Comparison of ENCODE assay signal across 13 mouse cellular contexts in genomic region chr8:86881951-86882350, GRCm38 (mm10). TPM values are rescaled to one million over a fixed set of nuclear protein-coding genes. Genes with fewer than 3 reads are reported as not detected.
DNase-seq lines count a peak whose midpoint lies in the region; ATAC-seq and TF ChIP-seq lines count a peak whose summit lies in the region.
"Had no signal": no experiment of that assay in that cellular context is flagged by ENCODE, and none has a peak within 500 bp of the region (broad histone marks: within the 10 kb centered on the region; RNA-seq: fewer than 3 reads in every experiment).

No protein-coding gene starts in this region.

- no peak for TF ChIP-seq EP300 in stomach, postnatal 0 days (optimal IDR thresholded peaks at IDR 0.05)

- WGBS in heart, embryonic 11.5 days (ENCODE audit: insufficient replicate concordance) = 69% methylated on average over 9 of the region's 9 CpGs
- 65% methylated on average over 9 of the region's 9 CpGs for WGBS in intestine, postnatal 0 days
- WGBS in stomach, postnatal 0 days = 73% methylated on average over 9 of the region's 9 CpGs

- peak overlapping the region; percentile 1; the same call in 1 of the 2 replicates for H3K9ac ChIP-seq in heart, embryonic 11.5 days (ENCODE audit: low read depth, low read length)
- peak overlapping the region; percentile 34; the same call in 1 of the 2 replicates for H3K9ac ChIP-seq in intestine, postnatal 0 days (ENCODE audit: low read depth, low read length)
- 0 out of 2 replicates have a peak overlapping the region, but pooled peaks have one; percentile 35 for H3K9ac ChIP-seq in stomach, postnatal 0 days (ENCODE audit: low read length)
- H3K9ac ChIP-seq: embryonic facial prominence, embryonic 15.5 days; midbrain, embryonic 12.5 days; neural tube, embryonic 12.5 days had no signal

- TF ChIP-seq CTCF in intestine, postnatal 0 days (IDR thresholded peaks at IDR 0.05; ENCODE audit: low read depth) = no peak
- TF ChIP-seq CTCF in stomach, postnatal 0 days (IDR thresholded peaks at IDR 0.05; ENCODE audit: low read depth) = no peak

- DNase-seq in heart, postnatal 36 days = no peak
- DNase-seq in stomach, postnatal 0 days (ENCODE audit: low spot score) = no peak
- no peak for DNase-seq in urinary bladder, postnatal 10 days (ENCODE audit: low spot score)
- no peak for DNase-seq in cerebellum, adult 11-12 months
- DNase-seq: cerebellum, adult 9-11 months; lung, adult 18-20 months had no signal

- peaks cover 29% of the 10 kb centered on the region for H3K4me1 ChIP-seq in heart, embryonic 11.5 days (ENCODE audit: control insufficient read depth, insufficient read depth, low read length)
- peaks cover 75% of the 10 kb centered on the region for H3K4me1 ChIP-seq in megakaryocyte, embryonic 14.5 days
- peaks cover 13% of the 10 kb centered on the region; the same call in 1 of the 2 replicates for H3K4me1 ChIP-seq in intestine, postnatal 0 days (replicated peaks; ENCODE audit: control insufficient read depth, insufficient read depth, low read length)
- 0 out of 2 replicates have a peak, but pooled peaks cover 2% of the 10 kb centered on the region for H3K4me1 ChIP-seq in stomach, postnatal 0 days (replicated peaks; ENCODE audit: control insufficient read depth, insufficient read depth)

- H3K4me2 ChIP-seq in heart, embryonic 11.5 days = 0 out of 2 replicates have a peak overlapping the region, but pooled peaks have one; percentile 22
- peak overlapping the region; percentile 24; the same call in 1 of the 2 replicates for H3K4me2 ChIP-seq in intestine, postnatal 0 days (replicated peaks; ENCODE audit: low read depth)
- H3K4me2 ChIP-seq in stomach, postnatal 0 days (replicated peaks; ENCODE audit: low read depth) = peak overlapping the region; percentile 15; the same call in 1 of the 2 replicates

- no peaks in the 10 kb centered on the region for H3K9me3 ChIP-seq in heart, embryonic 11.5 days (replicated peaks; ENCODE audit: control insufficient read depth, low read length)
- H3K9me3 ChIP-seq in megakaryocyte, embryonic 14.5 days = no peaks in the 10 kb centered on the region
- no peaks in the 10 kb centered on the region for H3K9me3 ChIP-seq in intestine, postnatal 0 days (ENCODE audit: control insufficient read depth)
- no peaks in the 10 kb centered on the region for H3K9me3 ChIP-seq in stomach, postnatal 0 days (ENCODE audit: control insufficient read depth, low read length)
- H3K9me3 ChIP-seq: embryonic facial prominence, embryonic 15.5 days; midbrain, embryonic 12.5 days; neural tube, embryonic 12.5 days had no signal

- H3K27me3 ChIP-seq in heart, embryonic 11.5 days (ENCODE audit: control insufficient read depth, insufficient read depth, low read length) = no peaks in the 10 kb centered on the region
- no peaks in the 10 kb centered on the region for H3K27me3 ChIP-seq in megakaryocyte, embryonic 14.5 days (replicated peaks)
- no peaks in the 10 kb centered on the region for H3K27me3 ChIP-seq in intestine, postnatal 0 days (replicated peaks; ENCODE audit: control insufficient read depth, insufficient read depth, low read length)
- H3K27me3 ChIP-seq in stomach, postnatal 0 days (ENCODE audit: control insufficient read depth, insufficient read depth, low read length) = no peaks in the 10 kb centered on the region
- H3K27me3 ChIP-seq: embryonic facial prominence, embryonic 15.5 days; midbrain, embryonic 12.5 days; neural tube, embryonic 12.5 days had no signal

- no peak overlapping the region for H3K27ac ChIP-seq in heart, embryonic 11.5 days (ENCODE audit: low read depth, low read length)
- H3K27ac ChIP-seq in intestine, postnatal 0 days (ENCODE audit: low read depth, low read length) = peak overlapping the region; percentile 35; the same call in 1 of the 2 replicates
- H3K27ac ChIP-seq in stomach, postnatal 0 days (replicated peaks) = peak overlapping the region; percentile 49; the same call in 1 of the 2 replicates
- H3K27ac ChIP-seq: embryonic facial prominence, embryonic 15.5 days; midbrain, embryonic 12.5 days; neural tube, embryonic 12.5 days had no signal

- intact Hi-C loops in heart, postnatal 36 days (cut with DNase I) = no loop called here

- ATAC-seq in heart, embryonic 11.5 days (replicated peaks; ENCODE audit: insufficient number of reproducible peaks, low FRiP score, low TSS enrichment) = no peak
- no peak for ATAC-seq in megakaryocyte, adult 5-6 weeks (ENCODE audit: poor library complexity, severe bottlenecking)
- no peak for ATAC-seq in intestine, postnatal 0 days
- ATAC-seq in stomach, postnatal 0 days (ENCODE audit: low FRiP score, low TSS enrichment) = no peak

- H3K4me3 ChIP-seq in heart, embryonic 11.5 days (ENCODE audit: low read depth, low read length) = no peak overlapping the region
- H3K4me3 ChIP-seq in megakaryocyte, embryonic 14.5 days (replicated peaks) = peak overlapping the region; percentile 83
- no peak overlapping the region for H3K4me3 ChIP-seq in intestine, postnatal 0 days (ENCODE audit: low read depth, low read length)
- no peak overlapping the region for H3K4me3 ChIP-seq in stomach, postnatal 0 days (ENCODE audit: low read depth, low read length)
- H3K4me3 ChIP-seq: embryonic facial prominence, embryonic 15.5 days; neural tube, embryonic 12.5 days had no signal

- no peaks in the 10 kb centered on the region; the same call in 1 of the 2 replicates for H3K36me3 ChIP-seq in heart, embryonic 11.5 days (ENCODE audit: control insufficient read depth, insufficient read depth, low read length)
- H3K36me3 ChIP-seq in megakaryocyte, embryonic 14.5 days (replicated peaks; ENCODE audit: low read length) = peaks cover 15% of the 10 kb centered on the region
- H3K36me3 ChIP-seq in intestine, postnatal 0 days (ENCODE audit: control insufficient read depth, insufficient read depth) = peaks cover 16% of the 10 kb centered on the region
- H3K36me3 ChIP-seq in stomach, postnatal 0 days (ENCODE audit: control insufficient read depth, insufficient read depth, low read length) = no peaks in the 10 kb centered on the region
- H3K36me3 ChIP-seq: embryonic facial prominence, embryonic 15.5 days; midbrain, embryonic 12.5 days had no signal

RNA-seq across cellular contexts. Expression of gene N4bp1, which starts 3.1 kb away (rescaled TPM):
- polyA plus RNA-seq in heart, embryonic 11.5 days (2014; fragmentation: Nextera tagmentation; extraction: Ambion mirVana) = 7.2 and 9.6 TPM in 2 replicates
- 10 to 100 TPM; 16.9 to 17.5 TPM for total RNA-seq in heart, postnatal 36 days (2021)
- 9.9 and 12.9 TPM in 2 replicates for polyA plus RNA-seq in megakaryocyte, embryonic 14.5 days (2012; ENCODE audit: insufficient read depth, low replicate concordance)
- total RNA-seq in megakaryocyte, adult 5-6 weeks (2015) = 36.1 and 36.9 TPM in 2 replicates
- 27.2 and 32.2 TPM in 2 replicates for total RNA-seq in megakaryocyte, adult 5-6 weeks (2017)
- polyA plus RNA-seq in intestine, postnatal 0 days (2015; fragmentation: Nextera tagmentation; extraction: Ambion mirVana) = 5.4 and 6.2 TPM in 2 replicates
- 6.5 and 6.6 TPM in 2 replicates for polyA plus RNA-seq in stomach, postnatal 0 days (2015; fragmentation: Nextera tagmentation; extraction: Ambion mirVana)
